Mouse (Mus musculus) E14TG2a.4 (cell line): ENCODE data around the gene Bbx.

ENCODE experiments used
- CTCF ChIP-seq: conservative IDR thresholded peaks from 2 replicates; pipeline ENCODE4 v1.5.1; 2014; ENCODE audit warnings: low read length
- NANOG ChIP-seq: IDR thresholded peaks from 2 replicates; pipeline ENCODE4 v1.6.1; 2014; ENCODE audit warnings: borderline replicate concordance, low read length, mixed read lengths

DNA sequence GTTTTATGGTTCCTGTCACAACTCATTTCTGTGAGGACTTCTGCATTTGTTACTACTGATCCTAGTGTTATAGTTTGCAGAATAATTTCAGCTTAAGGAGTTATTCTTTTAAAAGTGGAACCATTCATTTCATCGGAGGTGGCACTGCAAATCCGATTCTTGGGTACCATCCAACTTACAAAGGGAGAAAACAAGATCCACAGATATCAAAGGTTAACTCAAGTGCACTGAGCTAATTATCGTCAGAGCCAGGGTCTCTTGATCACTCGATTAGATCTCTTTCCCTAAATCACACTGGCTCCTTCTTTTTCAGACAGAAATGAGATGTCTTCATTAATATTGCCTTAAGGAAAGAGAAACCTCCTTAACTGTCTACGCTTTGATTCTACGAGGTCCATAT, 123.9 kb downstream of the Bbx start:
- TF ChIP-seq NANOG = no peak
- TF ChIP-seq CTCF = no peak
